Mouse (Mus musculus) layer of hippocampus, adult 8-10 months (tissue): ENCODE results near the gene Ssbp4. TPM values are rescaled to one million over a fixed set of nuclear protein-coding genes. Genes with fewer than 3 reads are reported as not detected.

Source experiments
- DNase-seq, 2 experiments: peaks; one replicate each; pipeline ENCODE4 v3.0.0; 2022; ENCODE audit warnings: low spot score in 2 of 2
- total RNA-seq, 4 experiments: library from RNA; stranded (reverse); gene quantifications; 2 replicates each; pipeline ENCODE4 v1.2.4; 2022

Ssbp4 gene
- 100 to 1,000 TPM; 196 to 262 (median 224) TPM for total RNA-seq

GRCm38 (mm10) chr8:70608749-70609367, at the start of gene Ssbp4:
TSS of gene Ssbp4 (minus strand) at chr8:70608872.
- no peak for DNase-seq

DNA sequence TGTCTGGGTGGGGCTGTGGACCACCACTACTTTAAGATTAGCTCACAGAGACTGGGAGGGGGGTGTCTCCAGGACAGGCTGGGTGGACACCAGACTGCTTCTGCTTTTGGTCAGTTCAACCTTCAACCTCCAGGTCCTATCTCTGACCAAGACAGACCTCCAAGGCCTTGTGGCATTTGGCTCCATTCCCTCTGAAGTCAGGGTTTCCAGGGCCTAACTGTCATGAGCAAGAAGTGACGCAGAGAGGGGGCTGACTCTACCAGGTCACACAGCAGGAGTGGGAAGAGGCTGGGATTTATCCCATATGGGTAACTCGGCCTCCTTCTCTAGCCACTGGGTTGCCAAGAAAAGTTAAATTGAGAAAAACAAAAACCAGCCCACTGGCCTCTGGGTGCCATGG, 49.1 kb upstream of the Ssbp4 start:
- no peak for DNase-seq

- no peak for DNase-seq
Measured at GRCm38 (mm10) chr8:70657214-70657613, 48.5 kb upstream of the Ssbp4 start.

GRCm38 (mm10) chr8:70656193-70656790, 47.6 kb upstream of the Ssbp4 start:
- no peak for DNase-seq

DNA sequence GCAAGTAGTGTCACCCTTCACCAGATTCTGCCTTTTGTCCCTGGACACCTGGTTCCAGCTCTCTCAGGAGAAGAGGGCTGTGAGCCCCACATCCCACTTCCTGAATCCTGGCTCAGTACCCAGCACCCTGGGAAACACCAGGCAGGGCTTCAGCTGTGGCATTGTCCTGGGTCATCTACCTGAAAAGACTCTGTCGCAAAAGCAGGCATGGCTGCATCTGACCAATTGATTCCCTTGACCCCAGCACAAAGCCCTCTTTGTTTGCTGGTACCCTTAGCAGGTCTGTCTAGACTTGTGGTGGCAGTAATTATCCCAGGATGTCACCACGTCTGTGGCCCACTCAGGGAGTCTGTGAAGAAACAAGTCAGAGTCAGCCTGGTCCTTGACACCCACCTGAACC, 46.8 kb upstream of the Ssbp4 start:
- DNase-seq: no peak

DNA sequence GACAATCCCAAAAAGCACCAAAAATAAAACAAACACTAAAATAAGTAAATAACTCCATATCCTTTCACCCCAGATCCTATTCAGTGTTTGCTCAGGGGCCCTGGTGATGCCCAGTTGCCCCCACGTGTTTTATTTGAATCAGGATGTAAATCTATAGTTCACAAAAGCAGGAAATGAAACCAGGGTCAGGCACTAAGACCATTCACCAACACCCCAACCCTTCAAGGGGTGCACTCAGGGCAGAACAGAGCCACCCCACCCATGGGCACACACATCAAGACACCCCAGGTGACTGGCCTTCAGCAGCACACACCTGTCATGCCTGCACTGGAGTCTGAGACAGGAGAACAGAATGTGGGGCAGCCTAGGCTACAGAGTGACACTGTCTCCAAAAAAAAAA, 45.4 kb upstream of the Ssbp4 start:
- DNase-seq: no peak

GRCm38 (mm10) chr8:70653226-70653625, 44.6 kb upstream of the Ssbp4 start:
- no peak for DNase-seq

DNA sequence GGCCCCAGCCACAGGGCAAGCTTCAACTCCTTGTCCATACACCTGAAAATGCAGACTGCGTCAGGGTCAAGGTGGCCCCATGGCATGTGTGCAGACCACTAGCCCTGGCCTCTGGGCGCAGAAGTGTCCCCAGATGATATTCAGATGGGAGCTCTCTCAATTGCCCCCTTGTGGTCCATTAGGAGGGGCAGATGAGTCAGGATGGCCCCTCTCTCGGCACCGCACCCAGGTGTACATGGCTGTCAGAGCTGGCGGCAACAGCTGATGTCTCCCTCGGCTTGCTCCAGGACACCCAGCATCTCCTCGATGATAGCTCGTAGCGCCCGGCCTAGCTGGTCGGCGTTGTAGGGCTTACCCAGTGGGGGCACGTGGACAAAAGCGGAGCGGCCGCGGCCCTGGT, 41.7 kb upstream of the Ssbp4 start:
- DNase-seq: no peak

DNA sequence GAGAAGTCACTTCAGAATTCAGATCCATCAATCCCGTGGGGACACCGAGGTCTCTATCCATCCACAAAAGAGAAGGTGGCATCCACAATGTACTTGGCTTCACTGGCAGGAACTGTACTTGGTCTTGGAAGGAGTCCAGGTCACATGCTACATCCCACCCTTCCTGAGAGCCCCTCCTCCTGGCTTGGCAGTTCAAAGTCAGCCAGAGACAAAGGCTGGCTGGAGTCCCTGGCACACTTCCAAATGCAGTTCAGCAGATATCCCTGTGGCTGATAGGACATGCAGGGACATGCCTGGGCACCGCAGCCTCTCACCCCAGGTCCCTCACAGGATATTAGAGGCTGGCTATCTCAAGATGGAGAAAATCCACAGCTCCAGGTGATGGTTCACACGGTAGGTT, 40.7 kb upstream of the Ssbp4 start:
- no peak for DNase-seq

GRCm38 (mm10) chr8:70648921-70649320, 40.2 kb upstream of the Ssbp4 start:
- DNase-seq: no peak

DNA sequence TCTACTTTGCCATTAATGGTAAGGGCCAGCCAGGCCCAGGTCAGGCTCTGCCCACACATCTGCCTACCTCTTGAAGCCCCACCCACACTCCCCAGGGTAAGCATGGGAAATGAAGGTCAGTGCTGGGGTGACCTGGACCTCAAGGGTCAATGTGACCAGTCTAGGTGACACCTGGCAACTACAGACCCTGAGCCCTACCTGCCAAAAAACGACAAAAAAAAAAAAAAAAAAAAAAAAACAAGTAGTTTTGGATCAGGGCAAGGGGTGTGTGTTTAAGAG, 39.4 kb upstream of the Ssbp4 start:
- no peak for DNase-seq

GRCm38 (mm10) chr8:70647343-70648163, 38.9 kb upstream of the Ssbp4 start:
- no peak for DNase-seq

GRCm38 (mm10) chr8:70646775-70647174, 38.1 kb upstream of the Ssbp4 start:
- DNase-seq: no peak

DNA sequence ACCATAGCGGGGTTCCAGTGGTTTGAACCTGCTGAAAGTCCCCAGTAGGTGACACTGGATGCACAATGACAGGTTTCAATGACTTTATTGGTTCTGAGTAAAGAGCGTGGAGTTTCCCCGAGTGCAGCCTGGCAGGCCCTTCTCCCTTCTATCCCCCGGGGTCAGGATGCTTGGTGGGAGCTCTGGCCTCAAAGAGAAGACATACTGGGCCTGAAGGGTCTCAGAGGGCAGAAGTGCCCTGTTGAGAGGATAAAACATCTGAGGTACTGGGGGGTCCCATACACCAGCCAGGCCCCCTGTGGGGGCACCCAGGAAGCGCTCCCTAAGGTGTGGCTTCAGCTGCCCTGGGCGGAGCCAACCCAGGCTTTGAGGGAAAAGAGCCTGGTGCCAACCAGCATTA, 37.7 kb upstream of the Ssbp4 start:
- DNase-seq: no peak

DNA sequence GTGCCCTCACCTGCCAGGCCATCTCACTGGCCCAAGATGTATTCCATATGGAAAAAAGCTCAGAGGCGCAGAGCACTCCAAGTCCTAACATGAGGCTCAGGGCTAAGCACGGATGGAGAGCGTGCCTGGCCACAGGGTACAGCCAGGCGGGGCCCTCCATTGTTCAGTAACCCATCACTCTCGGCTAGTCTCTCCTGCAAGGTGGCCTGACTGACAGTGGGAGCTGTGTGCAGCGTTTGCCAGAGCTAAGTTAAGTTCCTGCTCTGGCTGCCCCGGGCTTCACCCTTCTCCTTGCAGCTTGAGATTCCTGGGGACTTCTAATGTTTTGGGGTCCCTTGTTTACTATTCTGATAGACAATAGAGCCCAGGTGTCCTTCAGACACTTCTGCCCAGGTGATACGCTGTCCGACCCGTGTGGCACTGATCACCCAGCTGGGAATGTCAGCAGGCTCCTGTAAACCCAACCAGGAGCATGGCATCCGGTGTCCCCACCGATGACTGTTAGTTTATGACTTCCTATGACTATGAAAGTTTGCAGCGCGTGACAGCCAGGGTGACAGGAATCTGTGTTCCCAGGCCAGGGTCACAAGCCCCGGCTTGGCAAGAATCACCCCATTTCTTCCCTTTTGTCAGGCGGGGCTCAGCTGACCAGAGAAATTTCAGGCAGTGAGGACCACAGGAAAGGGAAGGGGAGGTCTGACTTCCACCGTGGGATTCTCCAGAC, 37.0 kb upstream of the Ssbp4 start:
- no peak for DNase-seq

DNA sequence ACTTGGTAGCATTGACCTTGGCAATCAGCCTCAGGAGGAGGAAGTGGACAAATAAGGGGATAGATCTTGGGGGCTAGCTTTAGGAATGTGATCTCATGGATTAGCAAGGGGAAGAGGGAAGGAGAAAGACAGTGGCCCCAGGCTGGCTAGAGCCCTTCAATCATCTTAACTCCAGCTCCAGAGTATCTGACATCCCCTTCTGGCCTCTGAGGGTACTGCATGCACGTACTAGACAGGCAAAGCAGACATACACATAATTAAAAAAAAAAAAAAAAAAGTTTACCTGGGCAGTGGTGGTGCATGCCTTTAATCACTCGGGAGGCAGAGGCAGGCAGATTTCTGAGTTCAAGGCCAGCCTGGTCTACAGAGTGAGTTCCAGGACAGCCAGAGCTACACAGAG, 35.4 kb upstream of the Ssbp4 start:
- DNase-seq: no peak

DNA sequence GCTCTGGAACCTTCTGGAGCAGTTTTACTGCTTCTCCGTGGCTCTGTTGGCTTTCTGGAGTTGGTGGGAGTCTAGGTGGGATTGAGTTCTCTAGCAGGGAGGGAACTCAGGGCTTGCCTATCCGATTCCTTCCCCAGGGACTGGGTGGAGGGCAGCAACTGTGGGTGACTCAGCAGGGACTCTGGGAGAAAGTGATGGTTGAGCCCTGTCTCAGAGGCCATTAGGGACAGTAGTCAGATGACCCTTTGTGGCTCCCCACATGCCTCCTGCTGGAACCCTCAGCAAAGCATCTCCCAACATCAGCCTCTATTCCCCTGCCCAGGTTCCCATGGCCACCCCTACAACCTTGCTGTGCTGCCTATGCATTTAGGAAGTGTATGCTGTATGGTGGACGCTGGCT, 34.3 kb upstream of the Ssbp4 start:
- no peak for DNase-seq

- no peak for DNase-seq
Measured at GRCm38 (mm10) chr8:70638752-70639151, 30.1 kb upstream of the Ssbp4 start.

- no peak for DNase-seq
Measured at GRCm38 (mm10) chr8:70636838-70637237, 28.2 kb upstream of the Ssbp4 start.

GRCm38 (mm10) chr8:70635527-70635926, 26.9 kb upstream of the Ssbp4 start:
- no peak for DNase-seq

DNA sequence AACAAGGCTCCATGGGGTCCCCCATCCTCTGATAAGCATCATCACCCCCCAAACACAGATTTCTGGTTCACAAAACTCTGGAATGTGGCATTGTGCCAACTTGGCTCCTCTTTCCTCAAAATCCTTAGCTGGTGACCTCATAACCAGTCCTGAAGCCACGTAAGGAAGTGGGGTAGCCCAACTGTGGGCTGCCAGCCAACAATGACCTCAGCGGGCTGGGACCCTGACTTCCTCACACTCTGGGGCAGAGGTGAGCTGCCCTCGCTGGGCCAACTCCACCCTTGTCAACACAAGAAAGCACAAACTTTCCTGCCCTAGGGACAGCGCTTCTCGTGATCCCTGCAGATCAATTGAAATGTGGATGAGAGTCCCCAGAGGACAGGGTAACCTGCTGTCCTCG, 25.4 kb upstream of the Ssbp4 start:
- no peak for DNase-seq

- DNase-seq: no peak
Measured at GRCm38 (mm10) chr8:70632346-70632892, 23.7 kb upstream of the Ssbp4 start, which contains the start of gene Gdf15. TSS of gene Gdf15 (minus strand) at chr8:70632456.
